In the genomic region with DNA sequence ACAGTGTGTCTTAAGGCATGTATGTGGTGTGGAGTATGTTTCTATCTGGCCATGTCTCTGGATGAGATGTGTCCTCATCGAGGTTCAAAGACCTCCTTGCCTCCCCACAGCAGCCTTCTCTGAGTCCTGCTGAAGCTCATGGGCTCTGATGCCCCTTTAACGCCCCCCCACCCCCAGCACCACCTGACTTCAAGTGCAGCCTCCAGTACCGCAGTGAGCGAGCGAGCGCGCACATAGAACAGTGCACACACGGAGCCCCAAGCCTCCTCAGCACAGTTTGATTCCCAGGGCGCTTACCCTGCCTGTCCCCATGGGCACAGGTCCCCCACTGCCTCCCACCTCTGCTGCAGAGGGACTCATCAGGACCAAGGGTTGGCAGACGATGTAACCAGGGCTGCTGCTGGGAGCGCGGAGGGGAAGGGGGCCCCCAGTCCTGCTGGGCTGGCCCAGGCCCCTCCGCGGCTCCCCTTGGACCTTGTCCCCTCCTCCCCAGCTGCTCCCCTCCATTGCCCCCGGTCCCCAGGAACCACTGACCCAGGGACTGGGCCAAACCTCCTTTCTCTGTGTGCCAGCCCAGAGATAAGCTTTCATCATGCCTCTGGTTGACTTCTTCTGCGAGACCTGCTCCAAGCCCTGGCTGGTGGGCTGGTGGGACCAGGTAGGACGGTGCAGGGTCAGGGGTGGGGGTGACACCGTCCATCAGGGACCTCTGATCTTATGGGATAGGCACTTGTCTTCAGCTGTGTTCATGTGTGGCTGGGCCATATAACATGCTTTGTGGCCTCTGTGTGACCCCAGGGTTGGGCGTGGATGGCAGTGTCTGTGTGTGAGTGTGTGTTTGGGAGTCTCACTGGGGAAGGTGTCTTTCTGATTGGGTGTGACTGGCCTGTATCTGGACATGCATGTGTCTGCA, we compare ENCODE assay signal across 7 mouse cellular contexts. TPM values are rescaled to one million over a fixed set of nuclear protein-coding genes. Genes with fewer than 3 reads are reported as not detected.
DNase-seq lines count a peak whose midpoint lies in the region; ATAC-seq and TF ChIP-seq lines count a peak whose summit lies in the region.

No protein-coding gene starts in this region.

- H3K4me2 ChIP-seq in forebrain, embryonic 16.5 days (ENCODE audit: low read length): peak overlapping the region; percentile 64

- H3K27me3 ChIP-seq in ES-Bruce4 (ENCODE audit: control insufficient read depth, insufficient read depth, low read length, poor library complexity, severe bottlenecking): no peaks in the 10 kb centered on the region
- no peaks in the 10 kb centered on the region for H3K27me3 ChIP-seq in forebrain, embryonic 16.5 days (replicated peaks; ENCODE audit: control insufficient read depth, insufficient read depth, low read length)

- TF ChIP-seq POLR2A in ES-Bruce4 (IDR thresholded peaks at IDR 0.05; ENCODE audit: insufficient read depth, low read length): no peak

- TF ChIP-seq EP300 in ES-Bruce4 (IDR thresholded peaks at IDR 0.05; ENCODE audit: insufficient read depth, low read depth, low read length): no peak

- H3K9me3 ChIP-seq in ES-Bruce4 (replicated peaks; ENCODE audit: control insufficient read depth, insufficient read depth, low read length, poor library complexity, severe bottlenecking): no peaks in the 10 kb centered on the region
- H3K9me3 ChIP-seq in forebrain, embryonic 16.5 days (ENCODE audit: control insufficient read depth, low read length): no peaks in the 10 kb centered on the region

- 20% methylated on average over 18 of the region's 19 CpGs for WGBS in forebrain, embryonic 16.5 days

- no peak for TF ChIP-seq CTCF in ES-Bruce4 (IDR thresholded peaks at IDR 0.05; ENCODE audit: low read depth, low read length)

- no peak overlapping the region for H3K9ac ChIP-seq in ES-Bruce4 (ENCODE audit: low read depth, poor library complexity, severe bottlenecking)
- peak overlapping the region; percentile 69 for H3K9ac ChIP-seq in forebrain, embryonic 16.5 days (replicated peaks; ENCODE audit: low read depth, low read length)

- no peaks in the 10 kb centered on the region for H3K36me3 ChIP-seq in ES-Bruce4 (ENCODE audit: control insufficient read depth, insufficient read depth, low read length, poor library complexity, severe bottlenecking)
- no peaks in the 10 kb centered on the region for H3K36me3 ChIP-seq in forebrain, embryonic 16.5 days (ENCODE audit: control insufficient read depth, insufficient read depth)

- H3K27ac ChIP-seq in ES-Bruce4 (ENCODE audit: insufficient read depth, low read length): no peak overlapping the region
- H3K27ac ChIP-seq in forebrain, embryonic 16.5 days (ENCODE audit: low read length): peak overlapping the region; percentile 43; the same call in 1 of the 2 replicates

- peak; percentile 85 for ATAC-seq in forebrain, embryonic 16.5 days
- no peak for ATAC-seq in activated CD4-positive, CD25-positive, alpha-beta regulatory T cell, adult 4 months

- intact Hi-C loops in left cerebral cortex, postnatal 25 days (cut with DNase I): no loop called here

- DNase-seq in brain, adult 2 months (ENCODE audit: low read depth, low spot score): peak; percentile 92
- DNase-seq in left cerebral cortex, postnatal 25 days (ENCODE audit: low spot score in 2 of 2): peak; percentile 70 to 72
- DNase-seq in right cerebral cortex, postnatal 10 days (ENCODE audit: low spot score in 2 of 2): peak; percentile 85 to 86
- DNase-seq in urinary bladder, postnatal 4 days (ENCODE audit: low spot score in 2 of 2): no peak

- peak overlapping the region; percentile 20 for H3K4me3 ChIP-seq in ES-Bruce4 (ENCODE audit: low read depth, low read length)
- peak overlapping the region; percentile 59 for H3K4me3 ChIP-seq in forebrain, embryonic 16.5 days (replicated peaks; ENCODE audit: low read length)

- peaks cover 7% of the 10 kb centered on the region for H3K4me1 ChIP-seq in ES-Bruce4 (ENCODE audit: control insufficient read depth, insufficient read depth, low read length)
- peaks cover 18% of the 10 kb centered on the region for H3K4me1 ChIP-seq in forebrain, embryonic 16.5 days (replicated peaks; ENCODE audit: control insufficient read depth, insufficient read depth, low read length)

RNA-seq across cellular contexts. Expression of a gene that starts 31.3 kb away (rescaled TPM):
- 9.5 and 10.4 TPM in 2 replicates for polyA plus RNA-seq in ES-Bruce4 (2011; ENCODE audit: insufficient read depth, insufficient read length, low read depth, missing spikeins)
- 24.9 and 32.0 TPM in 2 replicates for polyA plus RNA-seq in forebrain, embryonic 16.5 days (2015; fragmentation: Nextera tagmentation; extraction: Ambion mirVana)
- 10 to 100 TPM; 88.9 to 94.4 TPM for total RNA-seq in left cerebral cortex, postnatal 25 days (2021)
- polyA plus RNA-seq in activated CD4-positive, CD25-positive, alpha-beta regulatory T cell, adult 4 months (2017; shearing (Covaris generic)): 1 to 10 TPM in 1 of 2 experiments, under 1 TPM in 1; 0.44 to 1.1 TPM

RNA-seq across cellular contexts. Expression of a gene that starts 42.4 kb away (rescaled TPM):
- polyA plus RNA-seq in ES-Bruce4 (2011; ENCODE audit: insufficient read depth, insufficient read length, low read depth, missing spikeins): 19.5 and 19.6 TPM in 2 replicates
- 74.2 and 78.5 TPM in 2 replicates for polyA plus RNA-seq in forebrain, embryonic 16.5 days (2015; fragmentation: Nextera tagmentation; extraction: Ambion mirVana)
- total RNA-seq in left cerebral cortex, postnatal 25 days (2021): 10 to 100 TPM; 49.2 to 51.0 TPM
- polyA plus RNA-seq in activated CD4-positive, CD25-positive, alpha-beta regulatory T cell, adult 4 months (2017; shearing (Covaris generic)): 10 to 100 TPM; 16.9 to 30.0 TPM

RNA-seq across cellular contexts. Expression of a gene that starts 47.0 kb away (rescaled TPM):
- 164 and 171 TPM in 2 replicates for polyA plus RNA-seq in ES-Bruce4 (2011; ENCODE audit: insufficient read depth, insufficient read length, low read depth, missing spikeins)
- 213 and 234 TPM in 2 replicates for polyA plus RNA-seq in forebrain, embryonic 16.5 days (2015; fragmentation: Nextera tagmentation; extraction: Ambion mirVana)
- 100 to 1,000 TPM; 144 to 153 TPM for total RNA-seq in left cerebral cortex, postnatal 25 days (2021)
- 100 to 1,000 TPM; 102 to 129 TPM for polyA plus RNA-seq in activated CD4-positive, CD25-positive, alpha-beta regulatory T cell, adult 4 months (2017; shearing (Covaris generic))

RNA-seq across cellular contexts. Expression of a gene that starts 51.5 kb away (rescaled TPM):
- 0.40 and 0.44 TPM in 2 replicates for polyA plus RNA-seq in ES-Bruce4 (2011; ENCODE audit: insufficient read depth, insufficient read length, low read depth, missing spikeins)
- polyA plus RNA-seq in forebrain, embryonic 16.5 days (2015; fragmentation: Nextera tagmentation; extraction: Ambion mirVana): 2.6 and 2.8 TPM in 2 replicates
- 1 to 10 TPM; 7.8 to 8.3 TPM for total RNA-seq in left cerebral cortex, postnatal 25 days (2021)
- under 1 TPM in 1 of 2 experiments, not detected in 1; 0.34 TPM for polyA plus RNA-seq in activated CD4-positive, CD25-positive, alpha-beta regulatory T cell, adult 4 months (2017; shearing (Covaris generic))

Comparison
In these comparisons a context has a peak if more than half of its experiments do, and no peak if none do; other contexts are left out.
1. DNase-seq: peak in brain, adult 2 months (single experiment), left cerebral cortex, postnatal 25 days (2 of 2) and right cerebral cortex, postnatal 10 days (2 of 2); none in urinary bladder, postnatal 4 days (0 of 2).